Mouse (Mus musculus): ENCODE data around the gene Gsto2. TPM values are rescaled to one million over a fixed set of nuclear protein-coding genes. Genes with fewer than 3 reads are reported as not detected.

Gene Gsto2
- polyA plus RNA-seq, 2 experiments: 0.08 to 0.37 TPM

DNA sequence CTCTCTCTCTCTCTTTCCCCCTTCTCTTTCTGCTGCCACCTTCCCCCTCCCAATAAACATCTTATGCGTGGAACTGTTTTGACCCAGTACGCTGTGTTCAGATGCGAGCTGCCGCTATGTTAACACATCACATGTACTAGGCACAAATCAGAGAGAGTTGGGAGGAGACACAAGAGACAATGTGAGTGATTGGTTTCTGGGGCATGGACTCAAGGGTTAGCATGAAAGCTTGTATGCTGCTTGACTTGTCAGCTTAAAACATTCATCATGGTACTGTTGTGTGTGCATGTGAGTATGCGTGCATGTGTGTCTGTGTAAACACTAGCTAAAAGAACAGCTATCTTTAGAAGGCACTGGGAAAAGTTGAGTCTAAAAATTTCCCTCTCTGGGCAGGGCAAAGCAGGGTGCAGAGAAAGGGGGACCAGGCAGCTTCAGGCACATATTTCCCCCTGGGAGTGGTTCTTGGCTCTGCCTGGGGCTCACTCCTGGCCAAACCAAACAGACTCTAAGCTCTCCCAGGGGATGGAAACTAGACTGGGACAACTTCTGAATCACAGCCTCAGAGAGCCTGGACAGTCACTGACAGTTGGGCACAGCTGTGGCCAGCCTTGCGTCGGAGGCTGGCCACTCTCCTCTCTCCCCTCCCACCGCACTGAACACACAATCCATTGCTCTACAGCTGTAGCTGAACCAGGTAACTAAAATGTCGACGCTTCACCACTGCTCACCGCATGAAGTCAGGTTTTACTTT lies 26.4 kb downstream of the Gsto2 start:
- WGBS (ENCODE audit: insufficient replicate concordance): 75% methylated on average over 11 of the region's 11 CpGs
- Histone ChIP-seq H3K4me3 (ENCODE audit: insufficient read depth in 1 of 2, low read depth in 2 of 2, low read length in 2 of 2) (no peak overlapping the region), H3K27me3 (ENCODE audit: control insufficient read depth, insufficient read depth, low read length) (no peaks in the 10 kb centered on the region), H3K9me3 (ENCODE audit: control insufficient read depth, low read length) (no peaks in the 10 kb centered on the region), H3K36me3 (replicated peaks; ENCODE audit: control insufficient read depth, insufficient read depth, low read depth) (no peaks in the 10 kb centered on the region; the same call in 1 of the 2 replicates), H3K4me1 (replicated peaks; ENCODE audit: control insufficient read depth in 2 of 2, insufficient read depth in 2 of 2, low read length in 1 of 2) (peaks cover 0 to 4% of the 10 kb centered on the region in 2 experiments; a peak in 1 of 4 replicates), H3K9ac (replicated peaks) (no peak overlapping the region), H3K4me2 (ENCODE audit: low read depth) (no peak overlapping the region), H3K27ac (no peak overlapping the region)
- DNase-seq (ENCODE audit: low read depth in 3 of 3, low spot score in 3 of 3) (no peak), ATAC-seq (ENCODE audit: insufficient read depth) (no peak)
- TF ChIP-seq CTCF (IDR thresholded peaks at IDR 0.05; ENCODE audit: low read depth): no peak
- no peak for TF ChIP-seq EP300 (IDR thresholded peaks at IDR 0.05; ENCODE audit: low read depth)

DNA sequence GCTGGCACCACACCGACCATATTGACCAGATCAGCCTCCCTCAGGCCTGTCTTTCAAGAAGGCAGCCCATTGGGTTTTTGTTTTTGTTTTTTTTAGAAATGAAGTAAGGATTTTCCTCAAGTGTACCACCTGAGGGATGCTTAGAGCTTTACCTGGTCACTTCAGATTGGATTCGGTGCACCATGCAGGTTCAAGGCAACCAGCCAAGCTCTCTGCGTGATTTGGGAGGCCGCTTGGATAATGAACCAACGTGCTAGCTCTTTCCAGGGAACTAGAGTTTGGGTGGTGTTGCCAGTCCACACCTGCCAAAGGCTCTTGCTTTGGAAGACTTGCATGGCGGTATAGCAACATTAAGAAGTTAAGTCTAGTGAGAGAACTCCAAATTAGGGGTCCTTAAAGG lies 27.8 kb downstream of the Gsto2 start:
- H3K4me1 ChIP-seq (replicated peaks; ENCODE audit: control insufficient read depth in 2 of 2, insufficient read depth in 2 of 2, low read length in 1 of 2): peaks cover 5 to 7% of the 10 kb centered on the region in 2 experiments

DNA sequence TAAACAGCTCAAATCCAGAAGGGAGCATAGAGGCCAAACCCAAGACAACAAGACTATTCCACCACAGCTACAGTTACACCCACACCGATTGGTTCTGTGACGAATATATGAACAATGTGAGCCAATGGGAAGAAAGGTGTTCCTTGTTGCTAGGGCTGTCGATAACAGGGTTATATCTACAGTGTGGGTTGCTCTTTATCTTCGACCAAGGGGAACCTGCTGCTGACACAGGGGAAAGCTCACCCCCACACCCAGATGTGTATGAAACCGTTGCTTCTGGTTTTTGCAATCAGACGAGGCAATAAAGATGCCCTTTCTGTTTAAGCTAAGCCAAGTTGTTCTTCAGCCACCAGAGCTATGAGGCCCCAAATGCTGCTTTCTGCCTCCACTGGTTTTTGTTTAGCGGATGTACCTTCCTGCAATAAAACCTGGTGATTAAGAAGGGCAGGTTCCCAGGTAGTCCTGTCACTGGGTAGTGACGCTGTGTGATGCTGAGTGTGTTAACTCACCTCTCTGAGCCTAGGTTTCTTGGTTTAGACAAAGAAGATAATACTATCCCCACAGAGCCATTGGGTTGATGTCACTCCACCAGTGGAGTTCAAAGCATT lies 33.2 kb downstream of the Gsto2 start:
- peak; percentile 43 to 58 (median 51) for DNase-seq (ENCODE audit: low read depth in 3 of 3, low spot score in 3 of 3)
- WGBS (ENCODE audit: insufficient replicate concordance): 28% methylated on average over 8 of the region's 8 CpGs
- Histone ChIP-seq H3K27me3 (ENCODE audit: control insufficient read depth, insufficient read depth, low read length) (no peaks in the 10 kb centered on the region), H3K9ac (replicated peaks) (peak overlapping the region; percentile 16; the same call in 1 of the 2 replicates), H3K9me3 (ENCODE audit: control insufficient read depth, low read length) (no peaks in the 10 kb centered on the region), H3K4me2 (ENCODE audit: low read depth) (peak overlapping the region; percentile 36), H3K27ac (peak overlapping the region; percentile 63), H3K4me1 (replicated peaks; ENCODE audit: control insufficient read depth in 2 of 2, insufficient read depth in 2 of 2, low read length in 1 of 2) (peaks cover 19 to 22% of the 10 kb centered on the region in 2 experiments), H3K36me3 (replicated peaks; ENCODE audit: control insufficient read depth, insufficient read depth, low read depth) (no peaks in the 10 kb centered on the region; the same call in 1 of the 2 replicates), H3K4me3 (ENCODE audit: insufficient read depth in 1 of 2, low read depth in 2 of 2, low read length in 2 of 2) (no peak overlapping the region)
- ATAC-seq (ENCODE audit: insufficient read depth): peak; percentile 93
- TF ChIP-seq EP300 (IDR thresholded peaks at IDR 0.05; ENCODE audit: low read depth) (peak; percentile 75), CTCF (IDR thresholded peaks at IDR 0.05; ENCODE audit: low read depth) (no peak)

More for the DNA sequence above, 27.8 kb downstream of the Gsto2 start:
- no peaks in the 10 kb centered on the region; the same call in 1 of the 2 replicates for H3K36me3 ChIP-seq (replicated peaks; ENCODE audit: control insufficient read depth, insufficient read depth, low read depth)
- TF ChIP-seq EP300 (IDR thresholded peaks at IDR 0.05; ENCODE audit: low read depth): no peak
- TF ChIP-seq CTCF (IDR thresholded peaks at IDR 0.05; ENCODE audit: low read depth): no peak
- no peak overlapping the region for H3K4me3 ChIP-seq (ENCODE audit: insufficient read depth in 1 of 2, low read depth in 2 of 2, low read length in 2 of 2)
- H3K4me2 ChIP-seq (ENCODE audit: low read depth): no peak overlapping the region
- DNase-seq (ENCODE audit: low read depth in 3 of 3, low spot score in 3 of 3) (no peak), ATAC-seq (ENCODE audit: insufficient read depth) (no peak)
- H3K27ac ChIP-seq: no peak overlapping the region
- 78% methylated on average over 6 of the region's 6 CpGs for WGBS (ENCODE audit: insufficient replicate concordance)
- no peak overlapping the region for H3K9ac ChIP-seq (replicated peaks)
- H3K27me3 ChIP-seq (ENCODE audit: control insufficient read depth, insufficient read depth, low read length): no peaks in the 10 kb centered on the region
- no peaks in the 10 kb centered on the region for H3K9me3 ChIP-seq (ENCODE audit: control insufficient read depth, low read length)

DNA sequence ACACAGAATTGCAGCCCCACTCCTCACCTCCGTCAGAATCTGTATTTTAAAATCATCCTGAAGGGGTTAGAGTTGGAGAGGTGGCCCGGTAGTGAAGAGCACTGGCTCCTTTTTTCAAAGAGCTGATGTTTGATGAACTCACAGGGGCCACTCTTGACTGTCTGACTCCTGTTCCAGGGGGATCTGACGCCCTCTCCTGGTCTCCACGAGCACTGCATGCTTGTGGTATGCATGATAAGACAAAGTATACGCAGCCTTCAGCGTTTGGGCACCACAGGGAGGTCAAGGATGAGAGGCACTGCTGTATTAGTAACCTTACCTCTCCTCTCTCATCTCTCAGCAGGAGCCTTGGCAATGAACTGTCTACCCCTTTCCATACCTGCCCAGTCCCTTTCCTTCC lies 34.7 kb downstream of the Gsto2 start:
- DNase-seq (ENCODE audit: low read depth in 3 of 3, low spot score in 3 of 3) (no peak), ATAC-seq (ENCODE audit: insufficient read depth) (no peak)
- no peak overlapping the region for H3K4me2 ChIP-seq (ENCODE audit: low read depth)
- no peak overlapping the region for H3K9ac ChIP-seq (replicated peaks)
- no peaks in the 10 kb centered on the region for H3K9me3 ChIP-seq (ENCODE audit: control insufficient read depth, low read length)
- H3K36me3 ChIP-seq (replicated peaks; ENCODE audit: control insufficient read depth, insufficient read depth, low read depth): no peaks in the 10 kb centered on the region; the same call in 1 of the 2 replicates
- H3K27ac ChIP-seq: no peak overlapping the region
- WGBS (ENCODE audit: insufficient replicate concordance): 43% methylated on average over 6 of the region's 6 CpGs
- H3K27me3 ChIP-seq (ENCODE audit: control insufficient read depth, insufficient read depth, low read length): no peaks in the 10 kb centered on the region
- no peak overlapping the region for H3K4me3 ChIP-seq (ENCODE audit: insufficient read depth in 1 of 2, low read depth in 2 of 2, low read length in 2 of 2)
- TF ChIP-seq CTCF (IDR thresholded peaks at IDR 0.05; ENCODE audit: low read depth) (peak; percentile 74), EP300 (IDR thresholded peaks at IDR 0.05; ENCODE audit: low read depth) (no peak)
- H3K4me1 ChIP-seq (replicated peaks; ENCODE audit: control insufficient read depth in 2 of 2, insufficient read depth in 2 of 2, low read length in 1 of 2): peaks cover 19 to 22% of the 10 kb centered on the region in 2 experiments

DNA sequence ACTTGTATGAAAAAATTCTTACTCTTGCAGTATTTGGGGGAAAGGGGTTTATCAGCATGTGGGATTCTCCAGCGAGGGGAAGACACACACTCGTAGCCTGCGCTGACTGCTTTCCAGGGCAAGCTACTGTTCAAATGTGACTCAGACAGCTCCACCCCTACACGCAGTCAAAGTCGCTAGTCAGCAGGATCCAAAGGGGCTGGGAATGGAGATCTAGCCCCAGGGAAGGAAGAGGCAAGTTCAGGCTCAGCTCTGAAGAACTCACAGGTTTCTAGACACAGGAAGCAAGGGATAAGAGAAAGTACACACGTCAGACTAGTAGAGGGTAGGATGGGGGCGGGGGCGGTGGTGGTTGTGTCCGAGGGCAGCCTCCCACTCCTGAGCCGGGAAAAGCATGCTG lies 35.2 kb downstream of the Gsto2 start:
- Histone ChIP-seq H3K4me3 (ENCODE audit: insufficient read depth in 1 of 2, low read depth in 2 of 2, low read length in 2 of 2) (no peak overlapping the region), H3K9me3 (ENCODE audit: control insufficient read depth, low read length) (no peaks in the 10 kb centered on the region), H3K9ac (replicated peaks) (no peak overlapping the region), H3K4me2 (ENCODE audit: low read depth) (no peak overlapping the region), H3K27me3 (ENCODE audit: control insufficient read depth, insufficient read depth, low read length) (no peaks in the 10 kb centered on the region), H3K4me1 (replicated peaks; ENCODE audit: control insufficient read depth in 2 of 2, insufficient read depth in 2 of 2, low read length in 1 of 2) (peaks cover 19 to 24% of the 10 kb centered on the region in 2 experiments), H3K36me3 (replicated peaks; ENCODE audit: control insufficient read depth, insufficient read depth, low read depth) (no peaks in the 10 kb centered on the region; the same call in 1 of the 2 replicates), H3K27ac (no peak overlapping the region)
- 76% methylated on average over 10 of the region's 10 CpGs for WGBS (ENCODE audit: insufficient replicate concordance)
- ATAC-seq (ENCODE audit: insufficient read depth): no peak
- TF ChIP-seq EP300 (IDR thresholded peaks at IDR 0.05; ENCODE audit: low read depth) (no peak), CTCF (IDR thresholded peaks at IDR 0.05; ENCODE audit: low read depth) (no peak)
- DNase-seq (ENCODE audit: low read depth in 3 of 3, low spot score in 3 of 3): no peak
